Mouse (Mus musculus) C2C12 (cell line): ENCODE measurements around the gene Foxd1. TPM values are rescaled to one million over a fixed set of nuclear protein-coding genes. Genes with fewer than 3 reads are reported as not detected.
A peak's percentile ranks its signal among the peaks of the same experiment; 100 is the strongest.

Experiments used
- H3K27me3 ChIP-seq: one replicate; pipeline ENCODE4 v1.6.1; 2011; ENCODE audit not compliant: control insufficient read depth, insufficient read depth, insufficient read length
- H3K36me3 ChIP-seq: one replicate; pipeline ENCODE4 v1.6.1; 2011; ENCODE audit not compliant: control insufficient read depth, insufficient read depth
- H3K4me3 ChIP-seq: one replicate; pipeline ENCODE4 v1.5.1; 2011; ENCODE audit warnings: mild to moderate bottlenecking, control low read depth; ENCODE audit not compliant: poor library complexity, insufficient read depth, severe bottlenecking
- H3K79me2 ChIP-seq: one replicate; pipeline ENCODE4 v1.6.1; 2011; ENCODE audit not compliant: control insufficient read depth, insufficient read depth
- H3K79me3 ChIP-seq: one replicate; pipeline ENCODE4 v1.6.1; 2011; ENCODE audit warnings: low read depth, control low read depth
- H3ac ChIP-seq: one replicate; pipeline ENCODE3; 2011; ENCODE audit warnings: low read depth; ENCODE audit not compliant: control insufficient read depth, insufficient read length
- CEBPB ChIP-seq: IDR thresholded peaks from one replicate; pipeline ENCODE4 v1.6.1; 2011; ENCODE audit warnings: low read depth, mild to moderate bottlenecking, control low read depth, moderate library complexity
- CTCF ChIP-seq: IDR thresholded peaks from one replicate; pipeline ENCODE4 v1.5.1; 2011; ENCODE audit not compliant: control insufficient read depth, insufficient read depth, insufficient read length
- FOSL1 ChIP-seq: IDR thresholded peaks from one replicate; pipeline ENCODE4 v1.8.0; 2011; ENCODE audit warnings: mild to moderate bottlenecking, low read length; ENCODE audit not compliant: poor library complexity, insufficient read depth, severe bottlenecking
- MAX ChIP-seq: IDR thresholded peaks from one replicate; pipeline ENCODE4 v1.6.1; 2011; ENCODE audit warnings: mild to moderate bottlenecking, control low read depth
- MYOD1 ChIP-seq: IDR thresholded peaks from one replicate; pipeline ENCODE4 v1.6.1; 2011; ENCODE audit warnings: low read depth; ENCODE audit not compliant: control insufficient read depth, insufficient read length
- MYOG ChIP-seq: IDR thresholded peaks from one replicate; pipeline ENCODE4 v1.6.1; 2011; ENCODE audit not compliant: control insufficient read depth, insufficient read length; ENCODE audit errors: extremely low read depth
- USF1 ChIP-seq: IDR thresholded peaks from one replicate; pipeline ENCODE4 v1.6.1; 2011; ENCODE audit warnings: low read depth, mild to moderate bottlenecking, control low read depth, moderate library complexity
- polyA plus RNA-seq: library from polyadenylated mRNA; unstranded; fragments of >200 nt; fragmentation: generic; extraction: Trizol; gene quantifications from one replicate; pipeline ENCODE4 v1.2.1, GENCODE M21; 2012; ENCODE audit warnings: missing spikeins

Gene Foxd1
- polyA plus RNA-seq, 1 experiment: 0.14 TPM

- no peak overlapping the region for H3ac ChIP-seq
- no peaks in the 10 kb centered on the region for H3K36me3 ChIP-seq
- H3K79me2 ChIP-seq: no peaks in the 10 kb centered on the region
- no peaks in the 10 kb centered on the region for H3K79me3 ChIP-seq
- TF ChIP-seq MAX (no peak), CTCF (no peak), FOSL1 (no peak), CEBPB (no peak), USF1 (no peak), MYOD1 (no peak), MYOG (no peak)
- H3K27me3 ChIP-seq: no peaks in the 10 kb centered on the region
- no peak overlapping the region for H3K4me3 ChIP-seq
These were observed 30.0 kb downstream of the Foxd1 start for GRCm38 (mm10) chr13:98383911-98384498.

GRCm38 (mm10) chr13:98385877-98386276, 31.8 kb downstream of the Foxd1 start:
- no peak overlapping the region for H3ac ChIP-seq

DNA sequence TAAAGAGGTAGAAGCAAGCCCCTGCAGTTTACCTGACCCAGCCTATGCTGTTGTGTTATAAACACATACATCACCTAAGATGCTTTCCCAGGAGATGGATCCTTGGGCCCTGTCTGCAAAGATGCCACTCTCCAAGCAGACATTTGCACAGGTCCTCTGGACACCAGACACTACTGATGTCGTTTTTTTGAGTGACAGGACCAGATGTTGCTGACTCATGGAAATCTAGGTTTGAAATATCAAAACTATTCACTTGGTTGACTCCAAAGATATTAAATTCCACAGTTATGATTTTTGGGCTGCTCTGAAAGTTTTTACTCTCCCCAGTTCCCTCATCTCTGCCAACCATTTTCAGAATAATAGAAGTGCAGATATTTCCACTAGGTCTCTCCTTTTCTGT, 35.0 kb downstream of the Foxd1 start:
- Histone ChIP-seq H3K36me3 (no peaks in the 10 kb centered on the region), H3ac (no peak overlapping the region), H3K79me2 (no peaks in the 10 kb centered on the region), H3K79me3 (no peaks in the 10 kb centered on the region), H3K4me3 (no peak overlapping the region), H3K27me3 (peaks cover 7% of the 10 kb centered on the region)
- peak; percentile 93 for TF ChIP-seq MYOD1
- no peak for TF ChIP-seq FOSL1

More at GRCm38 (mm10) chr13:98385877-98386276, 31.8 kb downstream of the Foxd1 start:
- Histone ChIP-seq H3K79me3 (no peaks in the 10 kb centered on the region), H3K27me3 (no peaks in the 10 kb centered on the region), H3K79me2 (no peaks in the 10 kb centered on the region), H3K36me3 (no peaks in the 10 kb centered on the region), H3K4me3 (no peak overlapping the region)
- TF ChIP-seq FOSL1 (no peak), USF1 (no peak)

DNA sequence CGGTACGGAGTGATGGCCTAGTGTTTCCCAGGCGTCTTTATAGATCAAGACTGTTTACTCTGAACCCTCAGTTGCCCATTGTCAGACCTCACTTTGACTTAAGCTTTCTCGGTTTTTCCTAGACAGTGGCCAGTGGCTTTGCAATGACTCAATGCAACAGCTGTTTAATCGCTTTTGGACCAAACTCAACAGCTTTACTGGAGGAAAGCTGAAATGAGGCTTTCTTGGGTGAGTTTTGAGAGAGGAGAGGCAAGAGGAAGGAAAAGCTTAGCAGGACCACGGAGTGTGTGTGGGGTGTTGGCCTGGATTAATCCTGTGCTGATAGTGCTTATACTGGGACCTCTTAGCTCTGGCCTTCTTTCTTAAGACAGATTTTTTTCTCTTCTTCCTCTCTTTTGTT, 36.3 kb downstream of the Foxd1 start:
- no peaks in the 10 kb centered on the region for H3K36me3 ChIP-seq
- H3K79me3 ChIP-seq: no peaks in the 10 kb centered on the region
- H3K4me3 ChIP-seq: no peak overlapping the region
- TF ChIP-seq MYOD1 (peak; percentile 91), MYOG (no peak), USF1 (peak; percentile 1), FOSL1 (peak; percentile 45), CEBPB (no peak), CTCF (no peak), MAX (peak; percentile 39)
- peaks cover 7% of the 10 kb centered on the region for H3K27me3 ChIP-seq
- H3K79me2 ChIP-seq: no peaks in the 10 kb centered on the region
- H3ac ChIP-seq: no peak overlapping the region

DNA sequence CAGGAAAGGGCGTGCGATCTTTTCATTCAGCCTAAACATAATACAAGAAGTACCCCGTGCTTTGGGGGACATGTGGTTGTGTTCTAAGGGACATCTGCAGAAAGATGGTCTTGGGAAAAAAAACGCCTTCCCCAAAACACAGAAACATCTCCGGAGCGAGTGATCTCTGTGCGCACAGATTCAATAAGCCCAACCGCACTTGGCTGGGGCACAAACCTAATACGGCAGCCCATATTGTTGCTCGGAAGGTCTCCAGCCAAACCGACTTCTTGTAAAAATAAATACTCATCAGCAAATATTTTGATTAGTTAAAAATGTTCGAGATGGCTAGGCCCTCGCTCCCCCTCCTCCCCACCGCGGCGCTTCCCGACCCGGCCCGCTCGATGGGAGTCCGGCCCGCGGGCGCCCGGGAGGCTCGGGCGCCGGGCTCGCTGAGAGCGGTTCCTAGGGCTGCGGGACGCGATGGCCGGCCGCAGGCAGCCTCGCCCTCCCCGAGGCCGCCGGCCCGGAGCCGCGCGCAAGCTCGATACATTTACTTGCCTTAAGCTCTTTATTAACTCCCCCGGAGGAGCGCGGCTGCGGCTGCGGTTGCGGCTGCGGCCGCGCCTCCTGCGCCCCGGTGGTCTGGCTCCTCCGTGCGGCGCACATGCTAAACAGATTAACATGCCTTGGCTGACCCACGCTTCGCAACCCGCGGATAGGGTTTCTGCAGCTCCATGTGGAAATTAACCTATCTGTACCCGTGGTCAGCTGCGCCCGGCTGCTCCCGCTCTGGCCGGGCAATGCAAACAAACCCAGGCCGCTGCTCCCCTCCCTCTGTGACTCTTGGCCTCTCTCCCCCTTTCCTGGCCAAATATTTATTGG, 37.0 kb downstream of the Foxd1 start:
- H3K4me3 ChIP-seq: no peak overlapping the region
- TF ChIP-seq USF1 (peak; percentile 15), MAX (peak; percentile 88), CTCF (no peak), FOSL1 (no peak), CEBPB (no peak), MYOG (no peak), MYOD1 (peak; percentile 56)
- H3K79me2 ChIP-seq: no peaks in the 10 kb centered on the region
- H3K79me3 ChIP-seq: no peaks in the 10 kb centered on the region
- no peaks in the 10 kb centered on the region for H3K36me3 ChIP-seq
- H3K27me3 ChIP-seq: peaks cover 7% of the 10 kb centered on the region
- H3ac ChIP-seq: no peak overlapping the region

- TF ChIP-seq CEBPB: no peak
- TF ChIP-seq FOSL1: no peak
- TF ChIP-seq MYOG: no peak
- TF ChIP-seq USF1: no peak
- no peak for TF ChIP-seq MAX
- no peak for TF ChIP-seq CTCF
- no peak for TF ChIP-seq MYOD1
- H3K27me3 ChIP-seq: peaks cover 8% of the 10 kb centered on the region
- H3ac ChIP-seq: no peak overlapping the region
- H3K79me2 ChIP-seq: no peaks in the 10 kb centered on the region
- no peaks in the 10 kb centered on the region for H3K36me3 ChIP-seq
- no peak overlapping the region for H3K4me3 ChIP-seq
- no peaks in the 10 kb centered on the region for H3K79me3 ChIP-seq
These were observed 37.6 kb downstream of the Foxd1 start for GRCm38 (mm10) chr13:98391635-98391990.
